Mouse (Mus musculus) forebrain, postnatal 0 days (tissue): ENCODE data around the gene Nrp1. TPM values are rescaled to one million over a fixed set of nuclear protein-coding genes. Genes with fewer than 3 reads are reported as not detected.

Experiments used
- ATAC-seq: fragments of 200-750 bp; cut with Nextera tagmentation; 2 replicates; pipeline ENCODE4 v1.8.0; 2017; ENCODE audit warnings: mild to moderate bottlenecking, moderate library complexity
- DNase-seq: peaks from one replicate; pipeline ENCODE4 v3.0.0-alpha.2; 2015
- H3K27ac ChIP-seq: fragments of 300-500 bp; sonication (generic); 2 replicates; pipeline ENCODE4 v1.5.1; 2014; ENCODE audit warnings: low read depth, mild to moderate bottlenecking, antibody characterized with exemption, low read length, moderate library complexity, mixed read lengths
- H3K27me3 ChIP-seq: fragments of 300-500 bp; sonication (generic); 2 replicates; pipeline ENCODE4 v1.6.1; 2014; ENCODE audit warnings: mild to moderate bottlenecking, low read length, mixed read lengths; ENCODE audit not compliant: insufficient read depth
- H3K36me3 ChIP-seq: fragments of 300-500 bp; sonication (generic); 2 replicates; pipeline ENCODE4 v1.6.1; 2014; ENCODE audit warnings: mild to moderate bottlenecking, moderate library complexity; ENCODE audit not compliant: insufficient read depth
- H3K4me1 ChIP-seq: fragments of 300-500 bp; sonication (generic); 2 replicates; pipeline ENCODE4 v1.6.1; 2014; ENCODE audit warnings: antibody characterized with exemption; ENCODE audit not compliant: insufficient read depth
- H3K4me2 ChIP-seq: fragments of 300-500 bp; sonication (generic); 2 replicates; pipeline ENCODE4 v1.6.1; 2014; ENCODE audit warnings: low read depth, mild to moderate bottlenecking, moderate library complexity
- H3K4me3 ChIP-seq: fragments of 300-500 bp; sonication (generic); 2 replicates; pipeline ENCODE4 v1.5.1; 2014; ENCODE audit warnings: low read depth, low read length, mixed read lengths
- H3K9ac ChIP-seq: fragments of 300-500 bp; sonication (generic); 2 replicates; pipeline ENCODE4 v1.6.1; 2014; ENCODE audit warnings: mild to moderate bottlenecking
- H3K9me3 ChIP-seq: fragments of 300-500 bp; sonication (generic); 2 replicates; pipeline ENCODE4 v1.6.1; 2016; ENCODE audit warnings: low read length
- CTCF ChIP-seq: sonication (generic); IDR thresholded peaks from 2 replicates; pipeline ENCODE4 v1.5.1; 2016; ENCODE audit warnings: antibody characterized with exemption, control low read depth, low read depth
- WGBS: fragments of 180-500 bp; shearing (Covaris S2); extraction: QIAGEN DNeasy Blood & Tissue Kit; methylation state at CpG from one replicate; pipeline ENCODE4 v1.1.7; 2014; 5-methylcytosine and 5-hydroxymethylcytosine counted together
- microRNA counts: library from miRNA; unstranded; fragments of <30 nt; microRNA quantifications from one replicate; lab custom pipeline; 2015
- microRNA-seq, 2 experiments: library from miRNA; unstranded; fragments of <30 nt; microRNA quantifications; one replicate each; pipeline ENCODE4; 2016
- polyA plus RNA-seq: library from polyadenylated mRNA; unstranded; fragments of >200 nt; fragmentation: Nextera tagmentation; extraction: Ambion mirVana; gene quantifications from 2 replicates; pipeline ENCODE4 v1.2.1, GENCODE M21; 2015
- total RNA-seq: library from RNA; depleted of rRNA; stranded (reverse); fragments of >200 nt; gene quantifications from 2 replicates; pipeline ENCODE4 v1.2.3, GENCODE M21; 2014

Gene Nrp1
- total and polyA plus RNA-seq, 2 experiments from 2014 or later = 87.1 to 93.3 TPM

- no peak overlapping the region for H3K9ac ChIP-seq
- WGBS = 41% methylated on average over 15 of the region's 15 CpGs
- TF ChIP-seq CTCF = peak; percentile 89
- H3K9me3 ChIP-seq = no peaks in the 10 kb centered on the region
- H3K27me3 ChIP-seq = no peaks in the 10 kb centered on the region
- DNase-seq = peak; percentile 84
- peak; percentile 36; the same call in 1 of the 2 replicates for ATAC-seq
- H3K27ac ChIP-seq = no peak overlapping the region
- H3K36me3 ChIP-seq = no peaks in the 10 kb centered on the region
- no peak overlapping the region for H3K4me3 ChIP-seq
- H3K4me1 ChIP-seq = no peaks in the 10 kb centered on the region
- no peak overlapping the region for H3K4me2 ChIP-seq
Measured at GRCm38 (mm10) chr8:128551421-128552139, 193.2 kb downstream of the Nrp1 start.

MicroRNAs within 50 kb of the gene (microRNA counts, 519-probe panel; counts per million panel counts)
- microRNA mmu-miR-1903 (lab: Ali Mortazavi, UCI) = not detected

Small RNAs within 50 kb of the gene (microRNA-seq; reads per million reads assigned to microRNA genes)
- 0.37 to 0.39 reads per million in 2 experiments for gene Mir1903
